Mouse (Mus musculus) CH12.LX (cell line): ENCODE results near the gene Usp42. TPM values are rescaled to one million over a fixed set of nuclear protein-coding genes. Genes with fewer than 3 reads are reported as not detected.
A peak's percentile ranks its signal among the peaks of the same experiment; 100 is the strongest.

Source experiments
- DNase-seq: peaks from one replicate; pipeline ENCODE4 v3.0.0-alpha.2; 2013; ENCODE audit errors: extremely low read depth
- H3K27ac ChIP-seq: 2 replicates; pipeline ENCODE4 v1.5.1; 2012; ENCODE audit warnings: low read depth, mild to moderate bottlenecking, control low read depth, moderate library complexity; ENCODE audit not compliant: insufficient read depth
- H3K27me3 ChIP-seq: replicated peaks from 2 replicates; pipeline ENCODE3; 2012; ENCODE audit warnings: inconsistent platforms
- H3K36me3 ChIP-seq, 2 experiments: replicated peaks in 1 of 2; 2 replicates each; pipeline versions ENCODE3 to v1.6.1; 2012; ENCODE audit warnings: inconsistent platforms in 1 of 2, low read length in 1 of 2, mild to moderate bottlenecking in 1 of 2, mixed read lengths in 1 of 2, moderate library complexity in 1 of 2; ENCODE audit not compliant: control insufficient read depth in 1 of 2, insufficient read depth in 1 of 2
- H3K4me1 ChIP-seq, 2 experiments: 2 replicates each; pipeline ENCODE4 v1.6.1; 2012; ENCODE audit warnings: inconsistent platforms in 1 of 2, moderate library complexity in 1 of 2; ENCODE audit not compliant: insufficient read depth in 2 of 2, control insufficient read depth in 1 of 2
- H3K4me2 ChIP-seq: 2 replicates; pipeline ENCODE4 v1.6.1; 2012; ENCODE audit warnings: low read depth, mild to moderate bottlenecking, control low read depth; ENCODE audit not compliant: poor library complexity, insufficient read depth, severe bottlenecking
- H3K4me3 ChIP-seq, 3 experiments: fragments of 150-350 bp in 1 of 3; sonication (generic) in 1 of 3; replicated peaks in 1 of 3; 2 replicates each; pipeline versions ENCODE3 to v1.5.1; 2011 to 2012; ENCODE audit warnings: low read depth in 2 of 3, low read length in 2 of 3, mild to moderate bottlenecking in 2 of 3, moderate library complexity in 2 of 3, control low read depth in 1 of 3, improper control_type of control experiment in 1 of 3, inconsistent platforms in 1 of 3, mixed read lengths in 1 of 3; ENCODE audit not compliant: poor library complexity in 1 of 3
- H3K79me2 ChIP-seq: replicated peaks from 2 replicates; pipeline ENCODE4 v1.6.1; 2012; ENCODE audit warnings: mild to moderate bottlenecking, moderate library complexity; ENCODE audit not compliant: control insufficient read depth, poor library complexity, insufficient read depth, severe bottlenecking; ENCODE audit errors: extremely low read depth
- H3K9ac ChIP-seq: 2 replicates; pipeline ENCODE4 v1.6.1; 2012; ENCODE audit warnings: low read depth, mild to moderate bottlenecking, control low read depth, moderate library complexity; ENCODE audit not compliant: insufficient read depth
- H3K9me3 ChIP-seq: replicated peaks from 2 replicates; pipeline ENCODE3; 2012; ENCODE audit warnings: low read length, inconsistent platforms, mixed read lengths
- BHLHE40 ChIP-seq: IDR thresholded peaks from 2 replicates; pipeline ENCODE4 v1.6.1; 2011; ENCODE audit warnings: mild to moderate bottlenecking, low read depth, low read length, improper control_type of control experiment
- CHD1 ChIP-seq: IDR thresholded peaks from 2 replicates; pipeline ENCODE4 v1.6.1; 2012; ENCODE audit warnings: low read depth, low read length, improper control_type of control experiment, inconsistent platforms
- CHD2 ChIP-seq: IDR thresholded peaks from 2 replicates; pipeline ENCODE4 v1.6.1; 2011; ENCODE audit warnings: low read length, improper control_type of control experiment
- CTCF ChIP-seq, 2 experiments: IDR thresholded peaks in 1 of 2; conservative IDR thresholded peaks in 1 of 2; 2 replicates each; pipeline ENCODE4 v1.5.1; 2011 to 2012; ENCODE audit warnings: low read depth in 2 of 2, low read length in 2 of 2, improper control_type of control experiment in 1 of 2, inconsistent platforms in 1 of 2, mild to moderate bottlenecking in 1 of 2, moderate library complexity in 1 of 2
- E2F4 ChIP-seq: IDR thresholded peaks from 2 replicates; pipeline ENCODE4 v1.6.1; 2011; ENCODE audit warnings: low read depth, low read length, improper control_type of control experiment; ENCODE audit not compliant: insufficient replicate concordance
- ELF1 ChIP-seq: IDR thresholded peaks from 2 replicates; pipeline ENCODE4 v1.6.1; 2014; ENCODE audit warnings: low read depth, mild to moderate bottlenecking, inconsistent platforms, low read length, improper control_type of control experiment
- EP300 ChIP-seq: IDR thresholded peaks from 2 replicates; pipeline ENCODE4 v1.6.1; 2011; ENCODE audit warnings: low read length, improper control_type of control experiment
- ETS1 ChIP-seq: conservative IDR thresholded peaks from 2 replicates; pipeline ENCODE4 v1.6.1; 2012; ENCODE audit warnings: low read depth, mild to moderate bottlenecking, inconsistent platforms, low read length, improper control_type of control experiment, moderate library complexity
- GABPA ChIP-seq: IDR thresholded peaks from 2 replicates; pipeline ENCODE4 v1.6.1; 2012; ENCODE audit warnings: low read depth, low read length, improper control_type of control experiment, inconsistent platforms; ENCODE audit not compliant: insufficient replicate concordance
- HCFC1 ChIP-seq: IDR thresholded peaks from 2 replicates; pipeline ENCODE4 v1.6.1; 2012; ENCODE audit warnings: low read depth, mild to moderate bottlenecking, inconsistent platforms, low read length, improper control_type of control experiment
- IRF4 ChIP-seq: IDR thresholded peaks from 2 replicates; pipeline ENCODE4 v1.6.1; 2014; ENCODE audit warnings: low read depth, mild to moderate bottlenecking, inconsistent platforms, low read length, improper control_type of control experiment
- JUN ChIP-seq: IDR thresholded peaks from 2 replicates; pipeline ENCODE4 v1.6.1; 2011; ENCODE audit warnings: low read depth, mild to moderate bottlenecking, low read length, improper control_type of control experiment, moderate library complexity; ENCODE audit not compliant: insufficient read depth
- JUND ChIP-seq: conservative IDR thresholded peaks from 2 replicates; pipeline ENCODE4 v1.6.1; 2011; ENCODE audit warnings: low read depth, low read length, improper control_type of control experiment
- KAT2A ChIP-seq: IDR thresholded peaks from 2 replicates; pipeline ENCODE4 v1.6.1; 2012; ENCODE audit warnings: low read length, improper control_type of control experiment, inconsistent platforms; ENCODE audit not compliant: insufficient replicate concordance
- MAFK ChIP-seq: IDR thresholded peaks from 2 replicates; pipeline ENCODE4 v1.6.1; 2011; ENCODE audit warnings: low read length, improper control_type of control experiment; ENCODE audit not compliant: insufficient replicate concordance
- MAX ChIP-seq: IDR thresholded peaks from 2 replicates; pipeline ENCODE4 v1.6.1; 2011; ENCODE audit warnings: low read length, improper control_type of control experiment
- MAZ ChIP-seq: IDR thresholded peaks from 2 replicates; pipeline ENCODE4 v1.6.1; 2012; ENCODE audit warnings: low read depth, mild to moderate bottlenecking, inconsistent platforms, low read length, improper control_type of control experiment, moderate library complexity
- MEF2A ChIP-seq: IDR thresholded peaks from 2 replicates; pipeline ENCODE4 v1.6.1; 2014; ENCODE audit warnings: low read depth, mild to moderate bottlenecking, inconsistent platforms, low read length, improper control_type of control experiment, borderline replicate concordance
- MXI1 ChIP-seq: IDR thresholded peaks from 2 replicates; pipeline ENCODE4 v1.6.1; 2011; ENCODE audit warnings: mild to moderate bottlenecking, low read depth, low read length, improper control_type of control experiment
- MYC ChIP-seq: IDR thresholded peaks from 2 replicates; pipeline ENCODE4 v1.6.1; 2011; ENCODE audit warnings: low read depth, mild to moderate bottlenecking, improper control_type of control experiment, low read length
- NELFE ChIP-seq: IDR thresholded peaks from 2 replicates; pipeline ENCODE4 v1.6.1; 2011; ENCODE audit warnings: low read depth, low read length, improper control_type of control experiment
- NRF1 ChIP-seq: IDR thresholded peaks from 2 replicates; pipeline ENCODE4 v1.6.1; 2014; ENCODE audit warnings: low read depth, mild to moderate bottlenecking, inconsistent platforms, low read length, improper control_type of control experiment, moderate library complexity
- PAX5 ChIP-seq: IDR thresholded peaks from 2 replicates; pipeline ENCODE4 v1.6.1; 2012; ENCODE audit warnings: low read length, inconsistent platforms, mixed read lengths
- POLR2A ChIP-seq: IDR thresholded peaks from 2 replicates; pipeline ENCODE4 v1.6.1; 2011; ENCODE audit warnings: low read depth, mild to moderate bottlenecking, improper control_type of control experiment, low read length
- POLR2AphosphoS2 ChIP-seq: IDR thresholded peaks from 2 replicates; pipeline ENCODE4 v1.6.1; 2011; ENCODE audit warnings: low read depth, low read length, improper control_type of control experiment
- RAD21 ChIP-seq: IDR thresholded peaks from 2 replicates; pipeline ENCODE4 v1.6.1; 2011; ENCODE audit warnings: low read depth, mild to moderate bottlenecking, low read length, improper control_type of control experiment, moderate library complexity
- RCOR1 ChIP-seq: conservative IDR thresholded peaks from 2 replicates; pipeline ENCODE4 v1.6.1; 2012; ENCODE audit warnings: low read depth, mild to moderate bottlenecking, inconsistent platforms, low read length, improper control_type of control experiment
- SIN3A ChIP-seq: IDR thresholded peaks from 2 replicates; pipeline ENCODE4 v1.6.1; 2012; ENCODE audit warnings: low read length, improper control_type of control experiment, inconsistent platforms
- SMC3 ChIP-seq: IDR thresholded peaks from 2 replicates; pipeline ENCODE4 v1.6.1; 2011; ENCODE audit warnings: low read depth, low read length, improper control_type of control experiment
- TBP ChIP-seq: conservative IDR thresholded peaks from 2 replicates; pipeline ENCODE4 v1.6.1; 2011; ENCODE audit warnings: low read depth, low read length, improper control_type of control experiment
- TCF12 ChIP-seq: IDR thresholded peaks from 2 replicates; pipeline ENCODE4 v1.6.1; 2014; ENCODE audit warnings: low read depth, mild to moderate bottlenecking, inconsistent platforms, low read length, improper control_type of control experiment
- UBTF ChIP-seq: IDR thresholded peaks from 2 replicates; pipeline ENCODE4 v1.6.1; 2012; ENCODE audit warnings: low read depth, mild to moderate bottlenecking, inconsistent platforms, low read length, improper control_type of control experiment, moderate library complexity
- USF1 ChIP-seq: IDR thresholded peaks from 2 replicates; pipeline ENCODE4 v1.6.1; 2014; ENCODE audit warnings: low read depth, mild to moderate bottlenecking, inconsistent platforms, low read length, improper control_type of control experiment
- USF2 ChIP-seq: conservative IDR thresholded peaks from 2 replicates; pipeline ENCODE4 v1.6.1; 2011; ENCODE audit warnings: low read depth, low read length, improper control_type of control experiment
- ZC3H11A ChIP-seq: IDR thresholded peaks from 2 replicates; pipeline ENCODE4 v1.6.1; 2012; ENCODE audit warnings: low read depth, mild to moderate bottlenecking, inconsistent platforms, low read length, improper control_type of control experiment
- ZKSCAN1 ChIP-seq: IDR thresholded peaks from 2 replicates; pipeline ENCODE4 v1.6.1; 2012; ENCODE audit warnings: low read depth, inconsistent platforms, low read length, improper control_type of control experiment, borderline replicate concordance
- ZMIZ1 ChIP-seq: IDR thresholded peaks from 2 replicates; pipeline ENCODE4 v1.6.1; 2012; ENCODE audit warnings: low read depth, mild to moderate bottlenecking, inconsistent platforms, low read length, improper control_type of control experiment
- ZNF384 ChIP-seq: IDR thresholded peaks from 2 replicates; pipeline ENCODE4 v1.6.1; 2012; ENCODE audit warnings: low read depth, low read length, improper control_type of control experiment, inconsistent platforms
- dilution Hi-C: fragments of 300-500 bp; cut with MboI; formaldehyde crosslinking; loops from 2 replicates; pipeline ENCODE4 v1.14.3; 2020; ENCODE audit warnings: low sequenced_read_pairs; ENCODE audit not compliant: extremely low pct_unique_long_range_greater_than_20kb, extremely low pct_ligation_motif_present
- in situ Hi-C: fragments of 300-500 bp; cut with MboI; formaldehyde crosslinking; loops from 3 replicates; pipeline ENCODE4 v1.14.3; 2019; ENCODE audit warnings: low sequenced_read_pairs, low pct_ligation_motif_present, low pct_unique_long_range_greater_than_20kb, mixed read lengths
- polyA plus RNA-seq: library from polyadenylated mRNA; unstranded; fragments of >175 nt; gene quantifications from 2 replicates; pipeline ENCODE4 v1.2.1, GENCODE M21; 2012; ENCODE audit warnings: low read depth; ENCODE audit not compliant: insufficient read length
- total RNA-seq, 2 experiments: library from RNA; depleted of rRNA; stranded (reverse); fragments of 300-350 nt in 1 of 2; fragments of >200 nt in 1 of 2; gene quantifications; 2 replicates each; pipeline ENCODE4 v1.2.3; 2012 to 2014

Gene Usp42
- total and polyA plus RNA-seq, 3 experiments: 4.3 to 14.6 (median 7.1) TPM

DNA sequence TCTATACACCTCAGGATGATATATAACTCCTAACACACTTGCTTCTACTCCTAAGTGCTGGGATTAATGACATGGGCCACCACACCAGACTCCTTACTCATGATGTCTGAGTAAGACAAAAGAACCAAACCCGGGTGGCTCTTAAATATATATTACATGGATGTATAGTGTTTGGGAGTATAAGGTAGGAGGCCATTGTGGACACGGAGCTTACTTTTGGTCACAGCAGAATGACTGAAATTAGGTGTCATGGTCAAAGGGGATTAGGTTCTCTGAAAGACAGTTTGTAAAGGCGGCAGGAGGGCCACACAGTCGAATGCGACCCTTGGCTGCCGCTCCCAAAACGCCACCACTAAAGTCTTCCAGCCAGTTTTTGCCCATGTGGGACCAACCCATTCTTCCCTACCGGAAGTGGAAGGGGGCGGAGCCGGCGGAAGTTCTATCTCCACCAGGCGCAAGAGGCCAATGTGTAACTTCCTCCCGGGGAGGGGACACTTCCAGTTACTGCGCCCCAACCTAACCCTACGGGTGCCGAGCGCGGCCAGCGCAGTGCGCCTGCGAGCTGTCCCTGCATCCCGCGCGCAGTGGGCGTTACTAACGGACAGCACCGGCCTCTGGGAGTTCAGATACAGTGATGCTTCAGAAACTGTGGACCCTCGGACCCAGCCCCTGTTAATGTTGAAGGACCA lies 25.8 kb upstream of the Usp42 start:
- TF ChIP-seq RCOR1 (no peak), ZNF384 (no peak), ELF1 (peak; percentile 94), BHLHE40 (peak; percentile 28; the same call in 1 of the 2 replicates), HCFC1 (peak; percentile 89), RAD21 (no peak), EP300 (no peak), MAX (peak; percentile 63), MAFK (no peak), ZC3H11A (no peak), MXI1 (peak; percentile 89), SIN3A (peak; percentile 92), ZKSCAN1 (no peak), ZMIZ1 (peak; percentile 58; the same call in 1 of the 2 replicates), NELFE (peak; percentile 57), ETS1 (peak; percentile 14; the same call in 1 of the 2 replicates), E2F4 (peak; percentile 67; the same call in 1 of the 2 replicates), TBP (peak; percentile 79), USF2 (no peak), UBTF (no peak), CHD1 (no peak), KAT2A (peak; percentile 83; the same call in 1 of the 2 replicates), CHD2 (no peak), MEF2A (peak; percentile 64), IRF4 (peak; percentile 80; the same call in 1 of the 2 replicates), POLR2AphosphoS2 (no peak; the same call in 1 of the 2 replicates), CTCF (conservative IDR thresholded peaks at IDR 0.05 in 1 of 2, IDR thresholded peaks at IDR 0.05 in 1 of 2; ENCODE audit: low read depth in 2 of 2, low read length in 2 of 2) (no peak), SMC3 (no peak), GABPA (no peak; the same call in 1 of the 2 replicates), TCF12 (peak; percentile 65), NRF1 (peak; percentile 79), MYC (peak; percentile 75), USF1 (no peak; the same call in 1 of the 2 replicates), JUND (no peak), JUN (no peak), POLR2A (peak; percentile 82), PAX5 (no peak), MAZ (peak; percentile 98)
- TF ChIP-seq, all 38 proteins: peak for 19
- Histone ChIP-seq H3K4me1 (peaks cover 7 to 27% of the 10 kb centered on the region in 2 experiments), H3K9ac (peak overlapping the region; percentile 76), H3K9me3 (no peaks in the 10 kb centered on the region), H3K27me3 (no peaks in the 10 kb centered on the region), H3K4me2 (peak overlapping the region; percentile 63), H3K27ac (no peak overlapping the region), H3K36me3 (peaks cover 0 to 12% of the 10 kb centered on the region in 2 experiments), H3K4me3 (peak overlapping the region; percentile 57 to 71 (median 65)), H3K79me2 (no peaks in the 10 kb centered on the region)
- DNase-seq: peak; percentile 95
- in situ Hi-C loops: no loop called here
- dilution Hi-C loops: no loop called here
